Mouse (Mus musculus) liver, adult (tissue): ENCODE data around the gene Stmnd1.
A peak's percentile ranks its signal among the peaks of the same experiment; 100 is the strongest.

Experiments used
- GATA4 ChIP-seq: IDR thresholded peaks from 2 replicates; pipeline ENCODE4 v1.6.1; 2014; ENCODE audit warnings: mild to moderate bottlenecking, low read length; ENCODE audit not compliant: insufficient replicate concordance

Stmnd1 gene

DNA sequence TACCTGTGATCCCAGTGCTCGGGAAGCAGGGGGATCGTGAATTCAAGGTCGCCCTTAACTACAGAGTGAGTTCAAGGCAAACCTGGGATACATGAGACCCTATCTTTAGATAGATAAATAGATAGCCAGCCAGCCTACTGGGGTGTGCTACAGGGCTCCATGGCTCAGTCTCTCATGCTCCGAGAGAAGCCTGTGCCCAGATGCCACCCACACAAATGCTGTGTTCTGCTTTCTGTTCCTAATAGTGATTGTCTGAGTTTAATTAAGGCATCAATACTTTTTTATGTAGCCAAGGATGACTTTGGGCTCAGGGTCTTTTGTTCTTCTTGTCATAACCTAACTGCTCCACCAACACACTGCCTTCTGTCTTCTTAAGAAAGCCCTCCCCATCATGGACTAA is 2.2 kb downstream of the Stmnd1 start:
- TF ChIP-seq GATA4 = no peak

DNA sequence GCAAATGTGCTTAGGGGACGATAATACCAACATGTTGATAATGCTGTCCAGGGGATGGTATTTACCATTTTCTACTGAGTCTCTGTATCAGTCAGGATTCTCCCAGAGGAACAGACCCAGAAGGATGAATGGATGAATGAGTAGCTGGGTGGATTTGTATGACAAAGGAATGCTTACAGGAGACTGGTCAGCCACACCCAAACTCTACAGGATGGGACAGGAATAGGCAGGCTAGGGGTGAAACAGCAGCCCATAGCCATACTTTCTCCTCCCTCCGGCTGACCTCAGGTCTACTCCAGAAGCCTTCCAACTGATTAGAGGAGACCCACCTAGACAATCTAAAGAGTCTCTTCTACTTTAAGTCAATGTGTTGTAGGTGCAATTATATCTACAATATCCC is 9.0 kb downstream of the Stmnd1 start:
- TF ChIP-seq GATA4 = no peak

DNA sequence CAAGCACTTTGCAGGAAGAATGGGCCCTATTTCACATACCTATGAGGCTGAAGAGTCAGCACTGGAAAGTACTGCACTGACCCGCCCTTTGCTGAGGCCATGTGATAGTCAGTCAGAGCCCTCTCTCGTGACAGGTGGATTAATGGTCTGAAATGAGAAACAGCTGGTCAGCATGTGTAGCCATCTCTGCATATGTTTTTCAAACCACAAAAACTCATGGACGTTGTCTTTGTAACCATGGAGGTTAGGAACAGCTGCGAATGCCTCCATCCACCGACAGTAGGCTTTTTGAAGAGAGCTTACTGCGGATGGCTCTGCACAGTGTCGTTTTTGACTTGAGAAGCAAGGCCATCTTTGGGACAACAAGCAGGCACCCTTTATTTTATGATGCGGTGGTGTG is 14.3 kb downstream of the Stmnd1 start:
- no peak for TF ChIP-seq GATA4

DNA sequence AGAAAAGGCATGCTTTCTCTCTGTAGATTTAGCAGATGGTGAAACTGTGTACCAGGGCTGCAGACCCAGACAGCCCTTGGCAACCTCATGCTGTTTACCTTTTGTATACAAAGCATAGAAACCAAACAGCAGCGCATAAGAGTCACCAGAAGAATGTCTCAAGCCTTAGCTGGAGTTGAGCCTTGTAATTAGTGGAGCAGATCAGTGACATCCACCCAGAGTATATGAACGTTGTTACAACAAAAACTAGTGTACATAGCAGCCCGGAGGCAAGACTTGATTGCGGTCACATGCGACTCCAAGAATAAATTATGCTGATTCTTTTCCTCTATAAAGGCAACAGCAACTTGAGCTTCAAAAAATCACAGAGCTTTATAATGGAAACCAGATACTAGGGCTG is 14.9 kb downstream of the Stmnd1 start:
- no peak for TF ChIP-seq GATA4

DNA sequence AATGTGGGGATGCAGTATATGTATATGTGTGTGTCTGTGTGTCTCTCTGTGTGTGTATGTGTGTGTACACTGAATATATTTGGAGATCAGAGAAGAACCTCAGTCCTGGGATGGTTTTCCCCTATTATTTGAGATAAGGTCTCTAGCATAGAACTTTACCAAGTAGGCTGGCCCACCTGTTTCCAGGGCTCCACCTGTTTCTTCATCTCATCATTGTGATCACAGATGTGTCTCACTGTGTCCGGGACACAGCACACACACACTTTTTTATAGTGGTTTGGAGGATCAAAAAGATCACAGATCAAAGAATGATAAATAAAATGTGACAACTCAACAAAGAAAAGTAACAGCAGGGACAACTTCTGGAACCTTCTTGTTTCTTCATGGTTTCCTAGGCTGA is 17.0 kb downstream of the Stmnd1 start:
- TF ChIP-seq GATA4 = no peak

DNA sequence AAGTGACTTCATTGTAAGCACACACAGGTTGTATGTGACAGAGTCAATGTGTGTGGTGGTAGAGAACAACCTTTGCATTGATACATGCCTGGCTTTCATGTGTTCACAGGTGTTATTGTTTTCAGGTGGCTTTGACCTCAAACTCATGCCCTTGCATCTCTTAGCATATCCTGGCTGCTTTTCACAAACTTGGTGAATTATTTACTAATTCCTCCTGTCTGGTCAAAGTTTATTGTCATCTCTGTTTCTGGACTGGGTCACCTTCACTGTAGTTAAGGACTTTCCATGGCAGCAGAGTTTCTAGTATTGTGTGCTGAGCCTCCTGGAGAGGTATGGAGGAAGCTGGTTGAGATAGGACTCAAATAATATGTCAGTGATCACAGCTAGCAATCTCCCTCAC is 20.8 kb downstream of the Stmnd1 start:
- no peak for TF ChIP-seq GATA4

DNA sequence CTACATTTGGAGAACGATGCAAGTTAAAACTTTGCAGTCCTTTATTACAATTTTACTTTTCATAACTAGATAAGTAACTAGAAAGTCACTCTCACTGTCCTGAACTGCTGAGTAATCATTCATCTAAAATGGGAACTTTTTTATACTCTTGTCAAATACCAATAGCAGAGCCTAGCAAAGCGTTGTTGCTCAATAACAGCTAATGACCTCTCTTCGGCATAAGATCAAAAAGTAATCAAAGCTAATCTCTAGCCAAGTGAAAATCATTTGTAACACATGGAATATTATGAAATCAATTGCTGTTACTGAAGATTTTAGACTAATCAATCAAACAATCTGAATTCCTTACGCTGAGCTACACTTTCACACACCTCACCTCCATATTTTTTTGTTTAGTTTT is 24.2 kb downstream of the Stmnd1 start:
- TF ChIP-seq GATA4 = peak; percentile 39; the same call in 1 of the 2 replicates

DNA sequence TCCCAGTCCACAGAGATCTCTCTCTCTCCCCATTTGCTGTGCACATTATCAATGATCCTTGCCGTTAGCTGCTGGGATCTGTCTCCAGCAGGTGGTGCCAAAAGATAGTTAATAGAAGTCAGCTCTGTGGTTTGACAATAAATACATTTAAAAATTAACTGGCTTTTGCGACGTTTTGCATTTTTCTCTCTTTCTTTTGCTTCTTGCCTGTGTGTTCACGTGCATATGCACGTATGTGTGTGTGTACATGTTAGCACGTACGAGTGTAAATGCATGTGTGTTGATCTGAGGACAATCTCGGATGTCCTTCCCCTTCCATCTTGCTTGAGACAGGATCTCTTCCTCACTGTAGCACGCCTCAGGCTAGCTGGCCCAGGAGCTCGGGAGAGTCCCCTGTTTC is 37.3 kb downstream of the Stmnd1 start:
- no peak for TF ChIP-seq GATA4

DNA sequence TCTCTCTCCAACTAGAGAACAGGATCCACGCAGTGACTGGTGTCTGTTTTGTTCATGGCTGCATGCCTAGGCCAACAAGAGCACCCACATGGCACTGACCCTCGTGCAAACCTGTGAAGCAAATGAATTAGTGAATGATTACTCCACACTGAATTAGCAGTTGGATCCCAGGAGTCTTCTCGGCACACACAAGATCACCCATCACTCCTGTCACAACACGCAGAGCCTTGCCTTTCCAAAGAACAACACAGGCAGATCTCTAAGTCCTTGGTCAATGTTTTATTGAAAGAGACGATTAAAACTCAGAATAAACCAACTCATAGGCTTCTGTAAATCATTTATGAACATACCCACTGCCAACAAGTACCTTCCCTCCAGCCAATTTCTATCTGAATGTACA is 39.7 kb downstream of the Stmnd1 start:
- TF ChIP-seq GATA4 = no peak

DNA sequence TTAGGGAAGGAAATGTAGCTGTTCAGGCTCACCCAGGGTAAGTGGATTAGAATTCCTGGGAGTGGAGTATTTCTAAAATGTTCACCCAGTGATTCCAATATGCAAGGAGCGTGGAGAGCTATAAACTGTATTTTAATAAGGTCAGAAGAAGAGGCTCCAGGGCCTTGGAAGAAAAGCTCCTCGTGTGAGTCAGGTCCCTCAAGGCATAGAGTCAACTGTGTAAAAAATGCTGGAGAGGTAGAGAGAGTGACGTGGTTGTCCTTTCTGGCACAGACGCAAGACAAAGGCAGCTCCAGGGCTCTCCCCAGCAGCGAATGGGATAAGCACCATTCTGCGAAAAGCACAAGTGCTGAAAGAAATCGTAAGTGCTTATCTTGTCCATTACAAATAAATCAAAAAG is 41.6 kb downstream of the Stmnd1 start:
- TF ChIP-seq GATA4 = no peak

DNA sequence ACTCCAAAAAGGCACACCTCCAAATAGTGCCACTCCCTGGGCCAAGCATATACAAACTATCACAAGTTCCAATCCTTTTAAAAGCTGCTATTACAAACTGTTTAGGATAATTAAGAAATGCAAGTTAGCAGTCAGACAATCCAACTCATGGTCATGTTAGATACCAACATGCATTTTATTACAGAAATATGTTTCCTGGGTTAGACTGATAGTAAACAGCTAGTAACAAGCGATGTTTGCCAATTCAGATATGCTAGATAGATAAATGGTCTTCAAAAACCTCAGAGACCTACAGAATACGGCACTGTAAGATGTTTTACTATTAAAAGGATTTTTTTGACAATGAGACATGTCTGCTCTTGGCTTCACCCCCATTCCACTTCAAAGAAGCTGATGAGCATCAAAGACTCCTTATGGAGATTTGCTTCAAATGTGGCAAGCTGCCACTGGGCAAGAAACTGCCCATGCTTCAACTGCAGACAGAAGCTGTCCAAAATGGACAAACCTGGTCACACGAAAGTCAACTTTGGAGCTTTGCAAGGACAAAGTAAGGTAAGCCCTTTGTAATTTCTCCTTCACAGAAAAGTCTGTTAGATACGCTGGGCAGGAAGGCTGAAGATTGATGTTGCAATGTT is 52.9 kb downstream of the Stmnd1 start:
- TF ChIP-seq GATA4 = no peak

DNA sequence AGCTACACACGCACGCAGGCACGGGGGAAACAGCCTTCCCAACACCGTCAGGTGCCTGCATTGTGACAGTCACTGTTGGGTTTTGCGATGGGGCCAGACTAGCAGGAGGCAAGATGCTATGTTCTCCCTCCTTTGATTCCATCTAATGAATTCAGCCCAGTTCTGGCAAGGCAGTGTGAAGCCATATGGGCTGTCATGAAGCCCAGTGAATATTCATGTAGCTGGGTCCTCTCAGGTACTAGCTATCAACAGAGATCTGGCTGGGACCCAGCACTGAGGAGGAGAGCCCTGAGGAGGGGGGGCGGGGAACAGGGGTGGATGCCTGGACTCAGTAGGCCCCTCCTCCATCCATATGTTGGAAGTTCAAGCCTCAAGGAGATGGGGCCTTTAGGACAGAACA is 61.5 kb downstream of the Stmnd1 start:
- TF ChIP-seq GATA4 = no peak

DNA sequence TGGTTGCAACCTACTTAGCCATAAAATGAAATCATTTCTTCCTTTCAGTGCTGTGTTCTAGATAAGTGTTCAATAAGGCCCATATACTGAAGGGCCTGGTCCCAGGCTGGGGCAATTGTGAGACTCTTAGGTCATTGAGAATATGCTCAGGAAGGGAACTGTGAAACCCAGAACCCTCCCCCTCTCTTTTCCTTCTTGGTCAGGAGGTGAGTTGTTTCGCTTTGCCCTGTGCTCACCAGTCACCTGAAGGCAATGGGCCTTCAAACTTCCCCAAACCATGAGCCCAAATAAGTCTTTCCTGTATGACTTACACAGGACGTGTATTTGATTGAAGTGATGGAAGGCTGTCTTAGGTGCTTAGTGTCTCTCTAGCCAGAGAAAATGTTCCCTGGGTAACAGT is 64.3 kb downstream of the Stmnd1 start:
- TF ChIP-seq GATA4 = no peak

DNA sequence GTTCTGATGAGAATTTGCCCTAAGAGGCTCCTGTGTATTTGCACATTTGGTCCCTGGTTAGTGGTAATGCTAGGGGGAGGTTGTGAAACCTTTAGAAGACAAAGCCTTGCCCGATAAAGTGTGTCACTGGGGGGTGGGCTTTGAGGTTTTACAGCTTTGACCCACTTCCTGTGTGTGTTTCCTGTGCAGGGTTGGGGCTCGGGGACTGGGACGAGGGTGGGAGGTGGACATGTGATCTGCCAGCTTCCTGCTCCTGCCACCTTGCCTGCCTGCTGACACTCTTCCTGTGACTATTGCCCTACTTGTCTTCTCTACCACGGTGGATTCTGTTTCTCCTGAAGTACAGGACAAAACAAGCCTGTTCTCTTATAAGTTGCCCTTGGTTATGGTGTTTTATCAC is 66.4 kb downstream of the Stmnd1 start:
- TF ChIP-seq GATA4 = no peak

DNA sequence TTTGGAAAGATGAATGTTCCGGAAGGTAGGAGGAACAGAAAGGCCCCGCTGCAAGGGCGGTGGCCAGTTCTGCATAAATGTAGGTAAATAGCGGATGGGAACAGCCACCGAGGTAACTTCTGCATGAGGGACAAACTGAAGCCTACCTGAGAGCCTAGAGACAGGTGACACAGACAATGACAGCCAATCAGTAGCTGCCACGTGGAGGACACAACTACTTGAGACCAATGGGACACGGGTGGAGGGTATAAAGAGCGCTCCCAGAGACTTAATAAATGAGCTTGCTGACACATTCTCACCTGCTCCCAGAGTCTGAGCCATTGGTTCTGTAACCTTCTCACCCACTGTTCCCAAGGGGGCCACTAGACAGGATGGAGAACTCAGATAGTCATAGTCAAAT is 67.1 kb downstream of the Stmnd1 start:
- TF ChIP-seq GATA4 = no peak

DNA sequence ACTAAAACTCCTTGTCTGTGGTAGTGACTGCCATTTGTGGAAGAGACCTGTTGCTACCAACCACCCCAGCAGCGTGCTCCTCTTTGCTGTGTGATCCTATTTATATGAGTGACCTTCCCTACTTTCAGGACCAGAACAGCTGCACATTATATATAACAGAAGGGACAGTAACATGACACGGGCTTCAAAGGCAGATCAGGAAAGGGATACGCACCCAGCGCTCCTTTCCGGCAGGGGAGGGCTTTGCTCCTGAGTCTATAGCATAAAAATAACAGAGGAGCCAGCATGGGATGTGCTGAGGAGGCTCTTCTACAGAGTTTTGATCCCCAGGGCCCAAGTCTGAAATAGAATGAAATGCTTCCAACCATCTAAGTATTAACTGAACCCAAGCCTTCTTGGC is 67.9 kb downstream of the Stmnd1 start:
- no peak for TF ChIP-seq GATA4

DNA sequence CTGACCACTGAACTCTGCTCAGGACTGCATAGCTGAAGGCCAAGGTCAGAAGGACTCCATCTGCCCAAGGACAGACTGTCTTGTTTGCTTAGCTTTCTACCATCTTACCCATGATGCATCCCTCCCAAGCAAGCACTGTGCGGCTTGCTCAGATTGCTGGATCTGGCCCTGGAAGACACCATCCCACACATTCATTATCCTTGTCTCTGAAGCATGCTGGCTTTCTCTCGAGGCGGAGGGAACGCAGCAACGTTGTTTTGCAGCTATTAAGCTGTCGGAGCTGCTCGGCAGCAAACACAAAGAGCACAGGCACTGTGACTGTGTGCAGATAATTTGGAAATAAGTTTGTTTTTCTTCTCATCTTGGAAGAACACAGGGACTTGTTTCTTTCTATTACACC is 69.7 kb downstream of the Stmnd1 start:
- no peak for TF ChIP-seq GATA4

DNA sequence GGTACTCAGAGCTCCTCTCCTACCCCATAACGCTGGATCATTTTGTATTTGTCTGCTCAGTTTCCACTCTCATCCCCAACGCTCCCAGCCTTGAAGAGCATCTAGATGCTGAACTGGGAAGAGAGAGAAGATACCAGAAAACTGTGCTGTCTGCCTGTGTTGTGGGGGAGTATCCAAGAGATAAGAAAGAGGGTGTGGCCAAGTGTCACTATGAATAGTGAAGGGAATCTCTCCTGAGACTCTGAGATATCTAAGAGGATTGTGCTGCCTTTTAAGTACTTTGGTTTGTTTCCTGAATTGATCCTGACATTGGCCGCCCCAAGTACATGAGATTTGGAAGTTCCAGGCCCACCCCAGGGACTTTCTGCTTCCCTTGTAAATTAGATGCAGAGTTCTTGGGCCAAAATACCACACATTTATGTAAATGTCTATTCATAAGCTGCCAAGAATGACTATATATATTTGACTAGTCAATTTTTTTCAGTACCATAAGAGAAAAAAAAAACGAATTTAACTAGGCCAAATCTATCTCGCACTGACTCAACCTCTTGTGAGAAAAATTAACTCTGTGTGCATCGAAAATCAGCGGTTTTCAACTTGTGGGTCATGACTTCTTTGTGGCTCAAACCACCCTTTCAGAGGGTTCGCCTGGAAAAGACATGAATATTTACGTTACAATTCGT is 73.5 kb downstream of the Stmnd1 start:
- TF ChIP-seq GATA4 = no peak

DNA sequence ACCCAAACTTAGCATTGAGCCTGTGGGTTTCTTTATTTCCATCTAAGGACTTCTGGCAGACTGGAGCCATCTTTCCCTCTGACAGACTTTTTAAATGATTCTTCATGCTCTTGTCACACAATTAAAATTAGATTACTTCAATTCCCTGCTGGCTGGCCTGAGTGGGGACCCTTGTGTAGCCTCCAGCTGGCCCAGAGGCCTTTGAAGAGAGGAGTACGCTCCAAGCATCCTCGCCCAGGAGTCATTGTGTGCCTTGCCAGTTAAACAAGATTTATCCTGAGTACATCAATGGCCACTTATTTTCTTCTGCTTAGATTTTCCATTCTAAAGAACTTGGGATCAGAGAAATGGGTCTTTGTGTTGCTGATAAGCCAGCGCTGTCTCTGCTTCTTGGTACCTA is 76.1 kb downstream of the Stmnd1 start:
- TF ChIP-seq GATA4 = no peak
